Mouse (Mus musculus) frontal cortex, adult (tissue): ENCODE results near the gene Fgf22.
"Not testable (repeated sequence)": the region's sequence is repeated elsewhere in the genome, so short reads cannot be mapped to it uniquely, and the experiment has no call there.

Source experiments
- ATAC-seq: cut with Nextera tagmentation; 2 replicates; pipeline ENCODE4 v1.9.2; 2017; ENCODE audit warnings: mild to moderate bottlenecking, moderate library complexity, mixed read lengths; ENCODE audit not compliant: low TSS enrichment

The Fgf22 gene

GRCm38 (mm10) chr10:79732500-79732899 lies 22.4 kb upstream of the Fgf22 start:
- no peak for ATAC-seq

- ATAC-seq, result no peak
Observed at GRCm38 (mm10) chr10:79733847-79734246, 21.0 kb upstream of the Fgf22 start.

DNA sequence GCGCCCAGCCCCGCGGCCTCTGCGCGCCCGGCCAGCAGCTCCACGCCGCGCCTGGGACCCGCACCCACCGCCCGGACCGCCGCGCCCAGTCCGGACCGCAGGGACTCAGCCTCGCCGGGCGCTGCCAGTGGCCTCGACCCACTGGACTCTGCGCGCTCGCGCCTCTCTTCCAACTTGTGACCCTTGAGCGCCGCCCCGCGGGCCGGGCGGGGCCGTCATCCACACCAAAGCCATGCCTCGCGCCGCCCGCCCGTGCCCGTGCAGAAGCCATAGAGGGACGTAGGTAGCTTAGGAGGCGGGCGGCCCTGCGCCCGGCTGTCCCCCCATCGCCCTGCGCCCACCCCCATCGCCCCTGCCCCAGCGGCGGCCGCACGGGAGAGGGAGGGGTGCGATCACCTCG lies 19.5 kb upstream of the Fgf22 start:
- ATAC-seq, result no peak

GRCm38 (mm10) chr10:79736706-79737105 lies 18.2 kb upstream of the Fgf22 start:
- no peak for ATAC-seq

- no peak for ATAC-seq
Observed at GRCm38 (mm10) chr10:79738259-79738658, 16.6 kb upstream of the Fgf22 start.

DNA sequence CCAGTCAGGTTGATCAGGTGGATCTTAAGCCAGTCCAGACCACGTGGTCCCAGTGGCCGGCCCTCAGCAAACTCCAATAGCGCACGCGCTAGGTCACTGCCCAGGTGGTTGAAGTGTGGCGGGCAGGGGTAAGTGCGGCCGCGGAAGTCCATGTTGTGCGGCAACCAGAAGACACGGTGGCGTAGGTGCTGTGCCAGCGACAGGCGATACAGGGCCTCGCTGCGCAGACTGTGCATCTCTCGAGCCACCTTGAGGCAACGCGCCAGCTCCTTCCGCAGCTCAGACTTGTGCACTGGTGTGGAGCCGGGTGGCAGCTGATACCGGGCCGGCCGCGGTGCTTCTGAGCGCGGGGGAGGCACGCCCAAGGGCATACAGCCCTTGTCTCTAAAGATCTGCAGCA lies 15.6 kb upstream of the Fgf22 start:
- ATAC-seq, result no peak

DNA sequence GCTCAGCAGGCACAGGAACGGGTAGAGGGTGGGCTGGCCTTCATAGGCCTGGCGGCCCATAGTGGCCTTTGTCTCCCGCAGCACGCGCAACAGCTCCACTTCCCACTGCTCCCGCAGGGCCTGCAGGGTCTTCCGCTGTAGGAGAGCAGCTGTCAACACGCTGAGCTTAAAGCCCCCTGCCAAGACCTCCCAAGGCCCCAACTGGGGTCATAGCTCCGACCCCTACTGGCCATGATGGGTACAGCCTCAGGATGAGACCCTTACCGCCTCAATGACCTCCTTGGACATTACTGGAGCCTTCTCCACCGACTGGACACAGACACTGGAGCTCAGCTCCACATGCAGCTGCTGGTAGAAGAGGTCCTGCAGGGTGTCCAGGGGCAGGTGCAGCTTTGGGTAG lies 14.0 kb upstream of the Fgf22 start:
- ATAC-seq, result no peak

DNA sequence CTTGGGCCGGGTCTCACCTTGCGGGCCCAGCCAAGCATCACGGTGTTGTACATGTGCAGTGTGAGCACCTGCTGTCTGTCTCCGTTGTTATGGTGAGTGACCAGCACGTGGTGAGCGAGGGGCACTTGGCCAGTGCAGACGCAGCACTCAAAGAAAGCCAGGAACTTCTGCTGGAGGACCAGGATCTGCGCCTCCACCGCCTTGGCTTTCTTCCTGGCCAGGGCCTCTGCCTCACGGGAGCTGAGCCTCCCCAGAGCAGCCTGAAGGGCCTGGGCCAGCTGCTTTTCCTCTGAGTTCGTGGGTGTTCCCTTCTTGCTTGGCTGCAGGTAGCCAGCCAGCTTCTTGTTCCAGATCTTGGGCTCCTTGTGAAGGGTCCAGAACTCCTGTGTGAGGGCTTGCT lies 11.7 kb upstream of the Fgf22 start:
- no peak for ATAC-seq

- no peak for ATAC-seq
Observed at GRCm38 (mm10) chr10:79743650-79744365, 11.1 kb upstream of the Fgf22 start.

DNA sequence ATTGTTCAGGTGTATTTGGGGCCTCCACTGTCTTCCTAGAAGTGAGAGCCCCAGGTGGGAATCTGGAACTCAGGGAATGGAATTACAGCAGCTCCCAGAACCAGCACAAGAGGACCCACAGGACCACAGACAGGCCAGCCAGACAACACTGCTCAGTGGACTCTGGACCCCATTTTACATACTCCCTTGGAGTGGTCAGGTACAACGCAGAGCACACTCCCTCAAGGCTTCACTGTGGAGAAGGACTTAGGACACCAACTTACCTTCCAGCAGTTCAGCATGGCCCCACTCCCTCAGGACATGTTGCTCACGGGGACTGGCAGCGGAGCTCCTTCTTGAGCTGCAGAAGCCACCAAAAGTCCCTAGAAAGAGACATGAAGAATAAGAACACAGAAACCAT lies 9.5 kb upstream of the Fgf22 start:
- no peak for ATAC-seq

DNA sequence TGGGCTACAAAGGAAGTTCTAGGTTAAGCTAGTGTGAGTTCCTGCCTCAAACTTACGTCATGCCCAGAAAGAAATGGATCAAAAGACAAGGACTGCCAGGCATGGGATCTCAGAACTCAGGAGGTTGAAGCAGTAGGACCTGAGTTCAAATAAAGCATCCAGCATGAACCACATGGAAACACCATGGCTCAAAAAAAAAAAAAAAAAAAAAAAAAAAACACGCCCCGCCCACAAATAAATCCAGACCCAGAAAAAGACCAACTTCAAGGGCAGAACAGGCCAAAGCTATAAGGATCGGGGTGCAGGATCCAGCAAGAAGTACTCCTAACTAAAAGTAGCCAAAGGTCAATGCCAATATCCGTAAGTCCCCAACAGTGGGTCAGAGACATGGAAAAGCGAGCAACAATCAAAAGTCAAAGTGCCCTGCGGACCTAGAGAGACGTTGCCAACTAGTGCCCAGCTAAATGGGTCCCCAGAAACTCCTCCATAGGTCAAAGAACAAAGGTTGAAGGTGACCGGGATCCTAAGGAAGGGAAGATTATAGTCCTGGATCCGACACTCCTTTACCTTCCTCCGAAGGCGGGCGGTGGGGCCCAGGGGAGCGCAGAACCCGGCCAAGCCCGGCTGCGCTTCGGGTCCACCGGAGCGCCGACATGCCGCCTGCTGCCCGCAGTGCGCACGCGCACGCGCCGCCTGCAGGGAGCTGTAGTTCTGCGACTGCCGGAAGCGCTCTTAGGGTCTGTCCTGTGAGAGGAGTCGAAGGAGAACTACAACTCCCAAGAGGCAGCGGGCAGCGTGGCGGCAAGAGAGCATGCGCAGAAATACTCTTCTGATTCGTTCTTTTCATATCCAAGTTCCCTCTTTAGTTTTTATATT lies 8.7 kb upstream of the Fgf22 start, which contains the start of gene Polrmt:
TSS of gene Polrmt (minus strand) at position 684 of the 876 bp plus-strand sequence.
- peak; percentile 95 for ATAC-seq

DNA sequence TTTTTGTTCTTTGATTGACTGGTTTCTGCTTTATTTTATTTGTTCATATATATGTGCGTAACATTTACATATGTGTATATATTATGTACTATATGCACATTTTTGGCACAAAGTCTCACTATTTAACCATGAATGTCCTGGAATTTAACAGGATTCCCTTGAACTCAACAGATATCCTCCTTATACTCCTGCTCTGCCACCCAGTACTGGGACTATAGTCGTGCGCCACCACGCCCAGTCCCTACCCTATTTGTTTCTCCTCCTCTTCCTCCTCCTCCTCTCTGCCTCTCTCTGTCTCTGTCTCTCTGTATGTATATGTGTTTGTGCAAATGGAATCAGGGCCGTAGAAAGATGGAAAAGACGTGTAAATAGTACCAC lies 8.1 kb upstream of the Fgf22 start:
- ATAC-seq, result peak; percentile 18; the same call in 1 of the 2 replicates

GRCm38 (mm10) chr10:79748496-79748895 lies 6.4 kb upstream of the Fgf22 start:
- no peak for ATAC-seq

DNA sequence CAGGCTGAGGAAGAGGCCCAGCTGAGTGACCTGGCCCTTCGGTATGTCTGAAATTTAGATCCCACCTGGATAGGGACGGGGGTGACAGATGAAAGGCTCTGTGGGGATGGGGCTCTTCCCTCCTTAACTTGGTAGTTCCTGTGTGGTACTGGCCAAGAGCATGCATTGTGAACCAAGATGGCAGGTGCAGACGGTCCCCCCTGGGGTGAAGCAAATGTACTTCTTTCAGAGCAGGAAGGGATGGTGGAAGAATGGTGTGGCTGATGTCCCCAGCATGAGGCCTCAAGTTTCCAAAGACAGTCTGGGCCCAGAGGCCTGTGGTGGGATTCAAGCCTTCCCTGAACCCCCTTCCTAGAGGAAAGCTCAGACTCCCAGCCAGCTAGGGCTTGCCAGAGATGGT lies 978 bp downstream of the Fgf22 start:
- no peak for ATAC-seq

- no peak for ATAC-seq
Observed at GRCm38 (mm10) chr10:79756660-79757059, 1.8 kb downstream of the Fgf22 start.

DNA sequence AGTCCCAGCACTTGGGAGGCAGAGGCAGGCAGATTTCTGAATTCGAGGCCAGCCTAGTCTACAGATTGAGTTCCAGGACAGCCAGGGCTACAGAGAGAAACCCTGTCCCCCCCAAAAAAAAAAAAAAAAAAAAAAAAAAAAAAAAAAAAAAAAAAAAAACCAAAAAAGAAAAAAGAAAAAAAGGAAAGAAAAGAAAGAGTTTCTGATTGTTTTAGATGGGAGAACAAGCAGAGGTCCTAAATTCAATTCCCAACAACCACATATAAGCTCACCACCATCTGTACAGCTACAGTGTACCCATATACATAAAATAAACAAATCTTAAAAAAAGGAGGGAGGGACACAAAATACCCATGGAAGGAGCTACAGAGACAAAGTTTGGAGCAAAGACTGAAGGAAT lies 4.8 kb downstream of the Fgf22 start:
- ATAC-seq, result not testable (repeated sequence)

DNA sequence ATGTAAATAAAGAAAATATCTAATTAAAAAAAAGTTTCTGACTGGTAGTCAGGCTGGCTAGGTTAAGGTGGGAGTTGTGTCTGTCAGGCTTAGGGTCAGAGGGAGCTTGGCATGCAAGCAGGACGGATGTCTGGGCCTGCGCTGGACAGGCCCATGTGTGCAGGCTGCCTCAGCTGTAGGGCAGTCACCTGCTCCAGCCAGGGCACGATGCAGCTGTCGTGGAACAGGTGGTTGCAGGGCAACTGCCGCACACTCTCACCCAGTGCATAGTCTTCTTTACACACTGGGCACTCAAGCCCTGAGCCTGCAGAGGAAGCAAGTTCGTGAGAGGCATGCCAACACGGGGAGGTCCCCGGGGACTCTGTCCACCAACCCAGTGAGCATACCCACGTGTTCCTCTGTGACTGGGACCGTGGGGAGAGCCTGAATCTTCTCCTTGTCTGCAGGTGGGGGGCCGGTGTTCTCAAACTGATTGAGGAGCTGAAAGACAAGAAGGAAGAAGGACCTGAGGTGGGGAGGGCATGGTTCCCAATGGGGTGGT lies 5.8 kb downstream of the Fgf22 start:
- ATAC-seq, result no peak

- ATAC-seq, result no peak
Observed at GRCm38 (mm10) chr10:79762875-79763274, 8.0 kb downstream of the Fgf22 start.

DNA sequence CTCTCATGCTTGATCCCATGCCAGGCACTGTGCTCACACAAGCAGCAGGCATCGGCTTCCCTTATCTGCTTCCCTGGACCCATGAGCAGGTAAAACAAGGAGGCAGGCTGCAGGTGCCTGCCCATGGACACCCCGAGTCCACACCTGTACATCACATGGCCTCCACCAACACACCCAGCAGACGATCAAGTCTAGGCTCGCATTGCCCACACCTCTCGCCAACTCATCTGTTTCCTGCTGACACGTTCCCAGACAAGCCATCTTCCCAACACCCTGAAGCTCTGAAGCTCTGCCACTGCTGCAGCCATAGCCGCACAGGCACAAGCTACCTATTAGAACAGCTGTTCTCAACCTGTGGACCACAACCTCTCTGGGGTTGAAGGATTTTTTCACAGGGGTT lies 9.4 kb downstream of the Fgf22 start:
- no peak for ATAC-seq

DNA sequence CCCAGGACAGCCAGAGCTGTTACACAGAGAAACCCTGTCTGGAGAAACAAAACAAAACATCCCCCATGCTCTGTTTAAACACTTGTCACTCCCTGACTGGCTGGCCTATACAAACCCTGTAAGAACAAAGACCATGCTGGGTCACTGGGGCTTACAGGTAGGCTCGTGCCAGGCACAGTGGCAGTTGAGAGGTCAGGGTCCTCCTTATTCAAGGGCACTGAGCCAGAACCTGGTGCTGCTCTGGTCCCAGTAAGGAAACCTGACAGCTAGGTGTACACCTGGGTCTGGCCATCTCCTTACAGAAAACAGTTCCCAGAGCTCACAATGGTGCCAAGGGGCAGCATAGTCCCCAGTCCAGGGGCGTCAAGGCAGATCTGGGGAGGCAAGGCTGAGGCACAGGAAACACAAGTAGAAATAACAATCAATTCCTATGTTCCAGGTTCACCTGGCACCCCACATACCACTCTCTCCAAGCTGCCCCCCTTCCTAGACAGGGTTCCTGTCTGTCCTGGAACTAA lies 10.4 kb downstream of the Fgf22 start:
- no peak for ATAC-seq

DNA sequence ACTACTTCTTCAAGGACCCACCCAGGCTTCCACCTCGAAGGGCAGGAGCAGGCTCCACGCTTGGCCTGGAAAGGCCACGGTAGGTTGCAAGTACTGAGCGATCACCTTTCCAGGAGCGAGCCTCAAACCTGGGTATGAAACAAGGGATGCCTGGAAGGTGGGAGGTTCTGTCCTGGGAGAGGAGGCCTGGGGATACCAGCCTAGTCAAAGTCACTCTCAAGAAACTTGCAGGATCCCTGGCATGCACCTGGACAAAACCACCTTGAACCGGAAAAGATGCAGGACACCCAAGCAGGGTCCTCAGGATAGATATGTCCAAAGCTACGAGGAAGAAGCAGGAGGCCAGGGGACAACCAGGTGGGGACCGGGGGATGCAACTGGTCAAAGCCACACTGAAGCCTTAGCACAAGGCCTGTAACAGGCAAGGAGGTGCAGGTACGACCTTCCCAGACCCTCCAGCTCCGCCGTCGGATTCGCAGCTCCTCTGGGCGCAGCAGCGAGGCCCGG lies 11.2 kb downstream of the Fgf22 start:
- ATAC-seq, result no peak
